Mouse (Mus musculus): ENCODE results near the gene Nr2c2. TPM values are rescaled to one million over a fixed set of nuclear protein-coding genes. Genes with fewer than 3 reads are reported as not detected.

Nr2c2 gene
- polyA plus RNA-seq (2016; fragmentation: Nextera tagmentation; extraction: Ambion mirVana), result 30.4 and 31.4 TPM in 2 replicates

- Histone ChIP-seq H3K27ac (peak within 1 kb of the TSS; percentile 99), H3K27me3 (replicated peaks) (no peaks in the 10 kb centered on the region), H3K36me3 (no peaks in the 10 kb centered on the region), H3K4me2 (replicated peaks) (peak within 1 kb of the TSS; percentile 78), H3K4me1 (peaks cover 15% of the 10 kb centered on the region), H3K9ac (peak within 1 kb of the TSS; percentile 96), H3K9me3 (no peaks in the 10 kb centered on the region), H3K4me3 (peak within 1 kb of the TSS; percentile 98)
- ATAC-seq (ENCODE audit: low FRiP score, low read depth), result peak; percentile 67
- WGBS, result under 1% methylated on average over 58 of the region's 58 CpGs
These were observed at the start of gene Nr2c2 for GRCm38 (mm10) chr6:92091130-92091591. Gene Nr2c2, plus strand, starts transcription at chr6:92091390.

GRCm38 (mm10) chr6:92042055-92042454 is 49.1 kb upstream of the Nr2c2 start:
- Histone ChIP-seq H3K4me1 (no peaks in the 10 kb centered on the region), H3K9ac (no peak overlapping the region)

GRCm38 (mm10) chr6:92042850-92043249 is 48.3 kb upstream of the Nr2c2 start:
- no peak overlapping the region for H3K4me2 ChIP-seq (replicated peaks)
- no peak overlapping the region for H3K4me3 ChIP-seq
- no peak for ATAC-seq (ENCODE audit: low FRiP score, low read depth)
- no peak overlapping the region for H3K9ac ChIP-seq
- H3K27ac ChIP-seq, result no peak overlapping the region
- no peaks in the 10 kb centered on the region for H3K9me3 ChIP-seq
- no peaks in the 10 kb centered on the region for H3K36me3 ChIP-seq
- H3K4me1 ChIP-seq, result no peaks in the 10 kb centered on the region
- WGBS, result 94% methylated on average over 1 of the region's 1 CpGs
- H3K27me3 ChIP-seq (replicated peaks), result no peaks in the 10 kb centered on the region

More at GRCm38 (mm10) chr6:92042055-92042454, 49.1 kb upstream of the Nr2c2 start:
- WGBS, result 85% methylated on average over 4 of the region's 4 CpGs
- ATAC-seq (ENCODE audit: low FRiP score, low read depth), result no peak
- Histone ChIP-seq H3K4me3 (no peak overlapping the region), H3K27me3 (replicated peaks) (no peaks in the 10 kb centered on the region), H3K27ac (no peak overlapping the region), H3K4me2 (replicated peaks) (no peak overlapping the region), H3K9me3 (no peaks in the 10 kb centered on the region), H3K36me3 (no peaks in the 10 kb centered on the region)

GRCm38 (mm10) chr6:92057768-92058167 is 33.4 kb upstream of the Nr2c2 start:
- WGBS, result 55% methylated on average over 2 of the region's 2 CpGs
- no peaks in the 10 kb centered on the region; the same call in 1 of the 2 replicates for H3K36me3 ChIP-seq
- ATAC-seq (ENCODE audit: low FRiP score, low read depth), result no peak
- H3K4me2 ChIP-seq (replicated peaks), result no peak overlapping the region
- no peak overlapping the region for H3K27ac ChIP-seq
- no peaks in the 10 kb centered on the region for H3K27me3 ChIP-seq (replicated peaks)
- H3K9me3 ChIP-seq, result no peaks in the 10 kb centered on the region
- H3K4me3 ChIP-seq, result no peak overlapping the region
- H3K4me1 ChIP-seq, result peaks cover 6% of the 10 kb centered on the region; the same call in 1 of the 2 replicates
- H3K9ac ChIP-seq, result no peak overlapping the region

- no peak for ATAC-seq (ENCODE audit: low FRiP score, low read depth)
- H3K9me3 ChIP-seq, result no peaks in the 10 kb centered on the region
- no peak overlapping the region for H3K9ac ChIP-seq
- no peaks in the 10 kb centered on the region for H3K27me3 ChIP-seq (replicated peaks)
- no peak overlapping the region for H3K27ac ChIP-seq
- 54% methylated on average over 5 of the region's 5 CpGs for WGBS
- no peaks in the 10 kb centered on the region; the same call in 1 of the 2 replicates for H3K36me3 ChIP-seq
- no peak overlapping the region for H3K4me3 ChIP-seq
- H3K4me1 ChIP-seq, result peaks cover 6% of the 10 kb centered on the region; the same call in 1 of the 2 replicates
- no peak overlapping the region for H3K4me2 ChIP-seq (replicated peaks)
These were observed 29.5 kb upstream of the Nr2c2 start for GRCm38 (mm10) chr6:92061725-92062124.

GRCm38 (mm10) chr6:92063452-92063851 is 27.7 kb upstream of the Nr2c2 start:
- H3K27me3 ChIP-seq (replicated peaks), result no peaks in the 10 kb centered on the region
- H3K36me3 ChIP-seq, result no peaks in the 10 kb centered on the region
- H3K4me3 ChIP-seq, result no peak overlapping the region
- WGBS, result 91% methylated on average over 2 of the region's 2 CpGs
- ATAC-seq (ENCODE audit: low FRiP score, low read depth), result no peak
- H3K9ac ChIP-seq, result no peak overlapping the region
- no peak overlapping the region for H3K27ac ChIP-seq
- no peak overlapping the region for H3K4me2 ChIP-seq (replicated peaks)
- H3K4me1 ChIP-seq, result peaks cover 6% of the 10 kb centered on the region; the same call in 1 of the 2 replicates
- no peaks in the 10 kb centered on the region for H3K9me3 ChIP-seq

- H3K36me3 ChIP-seq, result no peaks in the 10 kb centered on the region
- no peaks in the 10 kb centered on the region for H3K9me3 ChIP-seq
- H3K9ac ChIP-seq, result no peak overlapping the region
- no peak overlapping the region for H3K27ac ChIP-seq
- no peaks in the 10 kb centered on the region for H3K27me3 ChIP-seq (replicated peaks)
- 70% methylated on average over 10 of the region's 10 CpGs for WGBS
- ATAC-seq (ENCODE audit: low FRiP score, low read depth), result no peak
- peaks cover 6% of the 10 kb centered on the region; the same call in 1 of the 2 replicates for H3K4me1 ChIP-seq
- H3K4me3 ChIP-seq, result no peak overlapping the region
- no peak overlapping the region for H3K4me2 ChIP-seq (replicated peaks)
These were observed 27.1 kb upstream of the Nr2c2 start for GRCm38 (mm10) chr6:92064101-92064500.

- Histone ChIP-seq H3K4me2 (replicated peaks) (no peak overlapping the region), H3K9me3 (no peaks in the 10 kb centered on the region), H3K9ac (no peak overlapping the region), H3K27ac (no peak overlapping the region), H3K27me3 (replicated peaks) (no peaks in the 10 kb centered on the region), H3K4me3 (no peak overlapping the region), H3K4me1 (peaks cover 6% of the 10 kb centered on the region; the same call in 1 of the 2 replicates), H3K36me3 (no peaks in the 10 kb centered on the region)
- 55% methylated on average over 12 of the region's 12 CpGs for WGBS
- ATAC-seq (ENCODE audit: low FRiP score, low read depth), result peak; percentile 39; the same call in 1 of the 2 replicates
These were observed 25.3 kb upstream of the Nr2c2 start for GRCm38 (mm10) chr6:92065721-92066496.

- Histone ChIP-seq H3K9ac (no peak overlapping the region), H3K27ac (no peak overlapping the region), H3K36me3 (no peaks in the 10 kb centered on the region), H3K4me1 (no peaks in the 10 kb centered on the region), H3K27me3 (replicated peaks) (no peaks in the 10 kb centered on the region), H3K9me3 (no peaks in the 10 kb centered on the region), H3K4me3 (no peak overlapping the region), H3K4me2 (replicated peaks) (no peak overlapping the region)
- peak; percentile 78 for ATAC-seq (ENCODE audit: low FRiP score, low read depth)
- WGBS, result 28% methylated on average over 16 of the region's 16 CpGs
These were observed 23.9 kb upstream of the Nr2c2 start for GRCm38 (mm10) chr6:92067146-92067790.

GRCm38 (mm10) chr6:92071121-92071839 is 19.9 kb upstream of the Nr2c2 start:
- WGBS, result 57% methylated on average over 15 of the region's 15 CpGs
- H3K36me3 ChIP-seq, result no peaks in the 10 kb centered on the region
- ATAC-seq (ENCODE audit: low FRiP score, low read depth), result no peak

GRCm38 (mm10) chr6:92080730-92081129 is 10.5 kb upstream of the Nr2c2 start:
- Histone ChIP-seq H3K9me3 (no peaks in the 10 kb centered on the region), H3K27me3 (replicated peaks) (no peaks in the 10 kb centered on the region), H3K4me1 (no peaks in the 10 kb centered on the region), H3K4me2 (replicated peaks) (no peak overlapping the region), H3K36me3 (no peaks in the 10 kb centered on the region), H3K27ac (no peak overlapping the region), H3K4me3 (no peak overlapping the region), H3K9ac (no peak overlapping the region)
- no peak for ATAC-seq (ENCODE audit: low FRiP score, low read depth)
- WGBS, result 84% methylated on average over 2 of the region's 2 CpGs

More at GRCm38 (mm10) chr6:92071121-92071839, 19.9 kb upstream of the Nr2c2 start:
- no peaks in the 10 kb centered on the region for H3K27me3 ChIP-seq (replicated peaks)
- H3K4me3 ChIP-seq, result no peak overlapping the region
- no peak overlapping the region for H3K9ac ChIP-seq
- no peak overlapping the region for H3K4me2 ChIP-seq (replicated peaks)
- no peaks in the 10 kb centered on the region for H3K9me3 ChIP-seq
- no peak overlapping the region for H3K27ac ChIP-seq
- H3K4me1 ChIP-seq, result no peaks in the 10 kb centered on the region

GRCm38 (mm10) chr6:92082756-92083155 is 8.4 kb upstream of the Nr2c2 start:
- no peaks in the 10 kb centered on the region for H3K4me1 ChIP-seq
- H3K9ac ChIP-seq, result no peak overlapping the region
- H3K27me3 ChIP-seq (replicated peaks), result no peaks in the 10 kb centered on the region
- H3K4me3 ChIP-seq, result no peak overlapping the region
- no peaks in the 10 kb centered on the region for H3K36me3 ChIP-seq
- ATAC-seq (ENCODE audit: low FRiP score, low read depth), result no peak
- H3K27ac ChIP-seq, result no peak overlapping the region
- H3K9me3 ChIP-seq, result no peaks in the 10 kb centered on the region
- 84% methylated on average over 4 of the region's 4 CpGs for WGBS
- H3K4me2 ChIP-seq (replicated peaks), result no peak overlapping the region

Data from neural tube, embryonic 12.5 days (tissue).